Mouse (Mus musculus) liver, postnatal 0 days (tissue): ENCODE data around the gene Tgfbr2. TPM values are rescaled to one million over a fixed set of nuclear protein-coding genes. Genes with fewer than 3 reads are reported as not detected.

Source experiments
- ATAC-seq: fragments of 200-750 bp; cut with Nextera tagmentation; 2 replicates; pipeline ENCODE4 v1.8.0; 2017; ENCODE audit warnings: mild to moderate bottlenecking, moderate library complexity
- DNase-seq: peaks from one replicate; pipeline ENCODE4 v3.0.0-alpha.2; 2016
- H3K27ac ChIP-seq: fragments of 300-500 bp; sonication (generic); 2 replicates; pipeline ENCODE4 v1.5.1; 2014; ENCODE audit warnings: antibody characterized with exemption, moderate library complexity, mild to moderate bottlenecking, low read depth
- H3K27me3 ChIP-seq: fragments of 300-500 bp; sonication (generic); 2 replicates; pipeline ENCODE4 v1.6.1; 2014; ENCODE audit warnings: low read length, control low read depth, mixed read lengths; ENCODE audit not compliant: insufficient read depth
- H3K36me3 ChIP-seq: fragments of 300-500 bp; sonication (generic); replicated peaks from 2 replicates; pipeline ENCODE4 v1.6.1; 2014; ENCODE audit warnings: mild to moderate bottlenecking, control low read depth, low read length, moderate library complexity, mixed read lengths; ENCODE audit not compliant: insufficient read depth
- H3K4me1 ChIP-seq: fragments of 300-500 bp; sonication (generic); 2 replicates; pipeline ENCODE4 v1.6.1; 2014; ENCODE audit warnings: antibody characterized with exemption, mild to moderate bottlenecking, control low read depth; ENCODE audit not compliant: insufficient read depth
- H3K4me2 ChIP-seq: fragments of 300-500 bp; sonication (generic); 2 replicates; pipeline ENCODE4 v1.6.1; 2014; ENCODE audit warnings: low read depth, mild to moderate bottlenecking, low read length, moderate library complexity, mixed read lengths
- H3K4me3 ChIP-seq: fragments of 300-500 bp; sonication (generic); 2 replicates; pipeline ENCODE4 v1.5.1; 2014; ENCODE audit warnings: low read depth, low read length
- H3K9ac ChIP-seq: fragments of 300-500 bp; sonication (generic); replicated peaks from 2 replicates; pipeline ENCODE4 v1.6.1; 2014; ENCODE audit warnings: mild to moderate bottlenecking, moderate library complexity
- H3K9me3 ChIP-seq: fragments of 300-500 bp; sonication (generic); 2 replicates; pipeline ENCODE4 v1.6.1; 2016; ENCODE audit warnings: mild to moderate bottlenecking, control low read depth, low read length, mixed read lengths
- CTCF ChIP-seq: sonication (generic); IDR thresholded peaks from 2 replicates; pipeline ENCODE4 v1.5.1; 2016; ENCODE audit warnings: antibody characterized with exemption, low read depth
- EP300 ChIP-seq: IDR thresholded peaks from 2 replicates; pipeline ENCODE4 v1.6.1; 2016; ENCODE audit warnings: antibody characterized with exemption, low read depth, mild to moderate bottlenecking
- WGBS: fragments of 180-500 bp; shearing (Covaris S2); extraction: QIAGEN DNeasy Blood & Tissue Kit; methylation state at CpG from one replicate; pipeline ENCODE4 v1.1.7; 2014; ENCODE audit not compliant: insufficient replicate concordance; 5-methylcytosine and 5-hydroxymethylcytosine counted together
- polyA plus RNA-seq: library from polyadenylated mRNA; unstranded; fragments of >200 nt; fragmentation: Nextera tagmentation; extraction: Ambion mirVana; gene quantifications from 2 replicates; pipeline ENCODE4 v1.2.1, GENCODE M21; 2015

Gene Tgfbr2
- polyA plus RNA-seq, 1 experiment from 2014 or later, result 5.6 TPM

GRCm38 (mm10) chr9:116108729-116109128 lies 66.4 kb downstream of the Tgfbr2 start:
- no peak overlapping the region for H3K9ac ChIP-seq
- ATAC-seq, result no peak
- H3K4me1 ChIP-seq, result peaks cover 9% of the 10 kb centered on the region; the same call in 1 of the 2 replicates
- no peak for DNase-seq
- no peak overlapping the region for H3K4me3 ChIP-seq
- H3K9me3 ChIP-seq, result no peaks in the 10 kb centered on the region
- peaks cover 49% of the 10 kb centered on the region for H3K36me3 ChIP-seq
- TF ChIP-seq EP300 (no peak), CTCF (no peak)
- 74% methylated on average over 2 of the region's 2 CpGs for WGBS
- H3K4me2 ChIP-seq, result no peak overlapping the region
- H3K27me3 ChIP-seq, result no peaks in the 10 kb centered on the region
- H3K27ac ChIP-seq, result no peak overlapping the region

- H3K4me3 ChIP-seq, result no peak overlapping the region
- H3K9ac ChIP-seq, result no peak overlapping the region
- no peak overlapping the region for H3K4me2 ChIP-seq
- TF ChIP-seq EP300 (no peak), CTCF (no peak)
- no peaks in the 10 kb centered on the region for H3K4me1 ChIP-seq
- ATAC-seq, result no peak
- no peaks in the 10 kb centered on the region for H3K9me3 ChIP-seq
- DNase-seq, result no peak
- no peak overlapping the region for H3K27ac ChIP-seq
- H3K36me3 ChIP-seq, result peaks cover 72% of the 10 kb centered on the region
- no peaks in the 10 kb centered on the region for H3K27me3 ChIP-seq
- WGBS, result 77% methylated on average over 17 of the region's 17 CpGs
Measured at GRCm38 (mm10) chr9:116104770-116105169, 70.4 kb downstream of the Tgfbr2 start.

- TF ChIP-seq CTCF (no peak), EP300 (no peak)
- ATAC-seq (no peak), DNase-seq (no peak)
- H3K9ac ChIP-seq, result no peak overlapping the region
- WGBS, result 56% methylated on average over 11 of the region's 11 CpGs
- no peaks in the 10 kb centered on the region for H3K9me3 ChIP-seq
- H3K36me3 ChIP-seq, result peaks cover 59% of the 10 kb centered on the region
- no peak overlapping the region for H3K27ac ChIP-seq
- H3K4me2 ChIP-seq, result no peak overlapping the region
- H3K27me3 ChIP-seq, result no peaks in the 10 kb centered on the region
- H3K4me1 ChIP-seq, result peaks cover 7% of the 10 kb centered on the region; the same call in 1 of the 2 replicates
- no peak overlapping the region for H3K4me3 ChIP-seq
Measured at GRCm38 (mm10) chr9:116101842-116102241, 73.3 kb downstream of the Tgfbr2 start.

DNA sequence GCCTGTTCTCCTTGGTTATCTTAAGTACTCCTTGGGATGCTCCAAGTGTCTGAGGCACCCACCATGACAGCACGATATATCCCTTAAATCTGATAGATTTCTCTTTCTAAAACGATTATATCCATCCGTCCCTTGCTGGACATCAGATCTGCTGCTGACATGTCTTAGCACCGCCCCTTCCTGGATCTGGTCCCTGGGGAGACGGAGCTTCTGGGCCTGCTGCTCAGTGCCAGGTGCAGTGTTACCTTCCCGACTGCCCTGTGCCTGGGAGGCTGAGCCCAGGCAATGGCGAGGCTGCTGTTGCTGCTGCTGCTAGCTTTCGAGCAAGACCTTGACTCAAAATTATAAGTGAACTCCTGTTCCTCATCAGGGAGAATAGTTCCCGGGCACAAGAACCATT lies 75.1 kb downstream of the Tgfbr2 start:
- H3K4me2 ChIP-seq, result no peak overlapping the region
- peaks cover 59% of the 10 kb centered on the region for H3K36me3 ChIP-seq
- no peak overlapping the region for H3K27ac ChIP-seq
- no peak for DNase-seq
- no peak for ATAC-seq
- no peak overlapping the region for H3K4me3 ChIP-seq
- no peak for TF ChIP-seq CTCF
- no peak for TF ChIP-seq EP300
- no peak overlapping the region for H3K9ac ChIP-seq
- no peaks in the 10 kb centered on the region for H3K27me3 ChIP-seq
- peaks cover 7% of the 10 kb centered on the region; the same call in 1 of the 2 replicates for H3K4me1 ChIP-seq
- no peaks in the 10 kb centered on the region for H3K9me3 ChIP-seq
- 79% methylated on average over 9 of the region's 9 CpGs for WGBS

- TF ChIP-seq EP300 (no peak), CTCF (no peak)
- DNase-seq, result no peak
- 84% methylated on average over 6 of the region's 6 CpGs for WGBS
- Histone ChIP-seq H3K9me3 (no peaks in the 10 kb centered on the region), H3K4me1 (peaks cover 7% of the 10 kb centered on the region; the same call in 1 of the 2 replicates), H3K27ac (no peak overlapping the region), H3K4me3 (no peak overlapping the region), H3K9ac (no peak overlapping the region), H3K27me3 (no peaks in the 10 kb centered on the region), H3K4me2 (no peak overlapping the region), H3K36me3 (peaks cover 55% of the 10 kb centered on the region)
- ATAC-seq, result no peak
Measured at GRCm38 (mm10) chr9:116099596-116099993, 75.6 kb downstream of the Tgfbr2 start.

GRCm38 (mm10) chr9:116098724-116099595 lies 76.2 kb downstream of the Tgfbr2 start:
- WGBS, result 54% methylated on average over 16 of the region's 16 CpGs
- Histone ChIP-seq H3K27ac (no peak overlapping the region), H3K9ac (no peak overlapping the region), H3K4me1 (peaks cover 7% of the 10 kb centered on the region; the same call in 1 of the 2 replicates), H3K27me3 (no peaks in the 10 kb centered on the region), H3K9me3 (no peaks in the 10 kb centered on the region), H3K4me3 (no peak overlapping the region), H3K36me3 (peaks cover 52% of the 10 kb centered on the region), H3K4me2 (no peak overlapping the region)
- TF ChIP-seq EP300 (no peak), CTCF (no peak)
- ATAC-seq, result no peak
- DNase-seq, result no peak
